Mouse (Mus musculus) cerebellum, adult 2 months (tissue): ENCODE measurements around the gene Cdh6.

Experiments
- CTCF ChIP-seq: fragments of 200-500 bp; IDR thresholded peaks from 2 replicates; pipeline ENCODE4 v1.5.1; 2011; ENCODE audit warnings: low read depth, mild to moderate bottlenecking, control low read depth, low read length, moderate library complexity, borderline replicate concordance; ENCODE audit not compliant: insufficient read depth
- POLR2A ChIP-seq: fragments of 200-500 bp; IDR thresholded peaks from 2 replicates; pipeline ENCODE4 v1.6.1; 2011; ENCODE audit warnings: low read length, control low read depth, borderline replicate concordance; ENCODE audit not compliant: insufficient read depth

DNA sequence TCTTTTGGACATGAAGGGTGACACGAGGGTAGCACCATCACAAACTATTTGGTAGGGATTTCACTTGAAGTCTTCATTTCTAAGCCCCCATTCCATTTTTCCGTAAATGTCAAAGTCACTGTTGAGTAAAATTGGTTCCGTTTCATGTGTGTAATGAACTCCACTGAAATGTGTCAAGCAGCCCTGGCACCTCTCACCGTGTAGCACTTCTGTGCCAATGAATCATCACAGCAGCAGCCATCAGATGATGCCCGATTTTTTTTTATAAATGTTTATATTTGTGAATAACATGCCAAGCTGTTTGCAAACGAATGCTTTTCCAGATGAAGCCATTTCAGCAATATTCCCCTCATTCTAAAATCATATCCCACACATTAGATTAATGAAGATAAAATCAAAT is 75.6 kb downstream of the Cdh6 start:
- TF ChIP-seq CTCF (no peak), POLR2A (no peak)
